Mouse (Mus musculus): ENCODE measurements around the gene Nckap5.
"Not testable (repeated sequence)": the region's sequence is repeated elsewhere in the genome, so short reads cannot be mapped to it uniquely, and the experiment has no call there.

Gene Nckap5

GRCm38 (mm10) chr1:126830031-126830927, at the start of gene Nckap5:
Gene Nckap5 (minus strand): TSS chr1:126830799.
- in situ Hi-C loops (cut with MboI, MseI) = no loop called here

- in situ Hi-C loops (cut with MboI, MseI) = no loop called here
Observed at GRCm38 (mm10) chr1:126877495-126877894, 46.9 kb upstream of the Nckap5 start.

- in situ Hi-C loops (cut with MboI, MseI) = no loop called here
Observed at GRCm38 (mm10) chr1:126868372-126868771, 37.8 kb upstream of the Nckap5 start.

- in situ Hi-C loops (cut with MboI, MseI) = no loop called here
Observed at GRCm38 (mm10) chr1:126867912-126868311, 37.3 kb upstream of the Nckap5 start.

- in situ Hi-C loops (cut with MboI, MseI) = no loop called here
Observed at GRCm38 (mm10) chr1:126865591-126866086, 35.0 kb upstream of the Nckap5 start.

- in situ Hi-C loops (cut with MboI, MseI) = no loop called here
Observed at GRCm38 (mm10) chr1:126861816-126862215, 31.2 kb upstream of the Nckap5 start.

GRCm38 (mm10) chr1:126860537-126860936, 29.9 kb upstream of the Nckap5 start:
- in situ Hi-C loops (cut with MboI, MseI) = no loop called here

- in situ Hi-C loops (cut with MboI, MseI) = no loop called here
Observed at GRCm38 (mm10) chr1:126849481-126849880, 18.9 kb upstream of the Nckap5 start.

- in situ Hi-C loops (cut with MboI, MseI) = no loop called here
Observed at GRCm38 (mm10) chr1:126846317-126846716, 15.7 kb upstream of the Nckap5 start.

GRCm38 (mm10) chr1:126832885-126833284, 2.3 kb upstream of the Nckap5 start:
- in situ Hi-C loops (cut with MboI, MseI) = no loop called here

- in situ Hi-C loops (cut with MboI, MseI) = loop anchor here (10.0 kb wide), 1 partner anchor 174 kb away; no protein-coding TSS in a partner anchor
Observed at GRCm38 (mm10) chr1:126829031-126829430, 1.6 kb downstream of the Nckap5 start.

- in situ Hi-C loops (cut with MboI, MseI) = loop anchor here (10.0 kb wide), 1 partner anchor 170 kb away; no protein-coding TSS in a partner anchor
Observed at GRCm38 (mm10) chr1:126824841-126825240, 5.8 kb downstream of the Nckap5 start.

GRCm38 (mm10) chr1:126822246-126822645, 8.4 kb downstream of the Nckap5 start:
- in situ Hi-C loops (cut with MboI, MseI) = loop anchor here (10.0 kb wide), 1 partner anchor 167 kb away; no protein-coding TSS in a partner anchor

GRCm38 (mm10) chr1:126817381-126818034, 13.1 kb downstream of the Nckap5 start:
- in situ Hi-C loops (cut with MboI, MseI) = loop anchor here (10.0 kb wide), 1 partner anchor 93 kb away; no protein-coding TSS in a partner anchor

GRCm38 (mm10) chr1:126806994-126807611, 23.5 kb downstream of the Nckap5 start:
- in situ Hi-C loops (cut with MboI, MseI) = no loop called here

GRCm38 (mm10) chr1:126806548-126806947, 24.1 kb downstream of the Nckap5 start:
- in situ Hi-C loops (cut with MboI, MseI) = no loop called here

GRCm38 (mm10) chr1:126802405-126802804, 28.2 kb downstream of the Nckap5 start:
- in situ Hi-C loops (cut with MboI, MseI) = no loop called here

- in situ Hi-C loops (cut with MboI, MseI) = no loop called here
Observed at GRCm38 (mm10) chr1:126801706-126802105, 28.9 kb downstream of the Nckap5 start.

GRCm38 (mm10) chr1:126799379-126799798, 31.2 kb downstream of the Nckap5 start:
- in situ Hi-C loops (cut with MboI, MseI) = no loop called here

- in situ Hi-C loops (cut with MboI, MseI) = not testable (repeated sequence)
Observed at GRCm38 (mm10) chr1:126780354-126780941, 50.2 kb downstream of the Nckap5 start.

GRCm38 (mm10) chr1:126773947-126774346, 56.7 kb downstream of the Nckap5 start:
- in situ Hi-C loops (cut with MboI, MseI) = loop anchor here (25.0 kb wide), 1 partner anchor 638 kb away; no protein-coding TSS in a partner anchor
